Mouse (Mus musculus): ENCODE measurements around the gene Tomm20.

DNA sequence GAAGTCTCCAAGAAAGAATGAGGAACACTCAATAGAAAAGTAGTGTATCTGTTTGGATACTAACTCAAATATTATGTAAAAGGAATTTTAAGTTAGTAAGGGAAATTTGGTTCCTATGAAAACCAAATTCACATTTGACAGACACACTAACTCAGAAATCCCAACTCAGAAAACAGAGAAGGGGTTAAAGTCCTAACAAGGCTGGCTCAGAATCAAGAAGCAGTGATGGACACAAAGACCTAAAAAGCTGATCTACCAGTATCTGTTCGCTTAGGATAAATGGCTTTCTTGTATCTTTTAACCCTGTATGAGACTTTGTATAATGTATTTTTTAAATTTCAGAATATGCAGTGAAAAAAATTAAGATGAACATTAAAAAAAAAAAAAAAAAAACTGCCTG is 23.9 kb upstream of the Tomm20 start:
- TF ChIP-seq CTCF (IDR thresholded peaks at IDR 0.05) = no peak
- no peak for TF ChIP-seq POLR2A (IDR thresholded peaks at IDR 0.05; ENCODE audit: insufficient read depth, low read depth, low read length)
